Mouse (Mus musculus) CH12.LX (cell line): ENCODE results near the gene Ifna12. TPM values are rescaled to one million over a fixed set of nuclear protein-coding genes. Genes with fewer than 3 reads are reported as not detected.

Experiments used
- DNase-seq: peaks from one replicate; pipeline ENCODE4 v3.0.0-alpha.2; 2013; ENCODE audit errors: extremely low read depth
- H3K27ac ChIP-seq: 2 replicates; pipeline ENCODE4 v1.5.1; 2012; ENCODE audit warnings: low read depth, mild to moderate bottlenecking, control low read depth, moderate library complexity; ENCODE audit not compliant: insufficient read depth
- H3K27me3 ChIP-seq: replicated peaks from 2 replicates; pipeline ENCODE3; 2012; ENCODE audit warnings: inconsistent platforms
- H3K36me3 ChIP-seq, 2 experiments: replicated peaks in 1 of 2; 2 replicates each; pipeline versions ENCODE3 to v1.6.1; 2012; ENCODE audit warnings: inconsistent platforms in 1 of 2, low read length in 1 of 2, mild to moderate bottlenecking in 1 of 2, mixed read lengths in 1 of 2, moderate library complexity in 1 of 2; ENCODE audit not compliant: control insufficient read depth in 1 of 2, insufficient read depth in 1 of 2
- H3K4me1 ChIP-seq, 2 experiments: 2 replicates each; pipeline ENCODE4 v1.6.1; 2012; ENCODE audit warnings: inconsistent platforms in 1 of 2, moderate library complexity in 1 of 2; ENCODE audit not compliant: insufficient read depth in 2 of 2, control insufficient read depth in 1 of 2
- H3K4me2 ChIP-seq: 2 replicates; pipeline ENCODE4 v1.6.1; 2012; ENCODE audit warnings: low read depth, mild to moderate bottlenecking, control low read depth; ENCODE audit not compliant: poor library complexity, insufficient read depth, severe bottlenecking
- H3K4me3 ChIP-seq, 3 experiments: fragments of 150-350 bp in 1 of 3; sonication (generic) in 1 of 3; replicated peaks in 1 of 3; 2 replicates each; pipeline versions ENCODE3 to v1.5.1; 2011 to 2012; ENCODE audit warnings: low read depth in 2 of 3, low read length in 2 of 3, mild to moderate bottlenecking in 2 of 3, moderate library complexity in 2 of 3, control low read depth in 1 of 3, improper control_type of control experiment in 1 of 3, inconsistent platforms in 1 of 3, mixed read lengths in 1 of 3; ENCODE audit not compliant: poor library complexity in 1 of 3
- H3K79me2 ChIP-seq: replicated peaks from 2 replicates; pipeline ENCODE4 v1.6.1; 2012; ENCODE audit warnings: mild to moderate bottlenecking, moderate library complexity; ENCODE audit not compliant: control insufficient read depth, poor library complexity, insufficient read depth, severe bottlenecking; ENCODE audit errors: extremely low read depth
- H3K9ac ChIP-seq: 2 replicates; pipeline ENCODE4 v1.6.1; 2012; ENCODE audit warnings: low read depth, mild to moderate bottlenecking, control low read depth, moderate library complexity; ENCODE audit not compliant: insufficient read depth
- H3K9me3 ChIP-seq: replicated peaks from 2 replicates; pipeline ENCODE3; 2012; ENCODE audit warnings: low read length, inconsistent platforms, mixed read lengths
- BHLHE40 ChIP-seq: IDR thresholded peaks from 2 replicates; pipeline ENCODE4 v1.6.1; 2011; ENCODE audit warnings: mild to moderate bottlenecking, low read depth, low read length, improper control_type of control experiment
- CHD1 ChIP-seq: IDR thresholded peaks from 2 replicates; pipeline ENCODE4 v1.6.1; 2012; ENCODE audit warnings: low read depth, low read length, improper control_type of control experiment, inconsistent platforms
- CTCF ChIP-seq, 2 experiments: IDR thresholded peaks in 1 of 2; conservative IDR thresholded peaks in 1 of 2; 2 replicates each; pipeline ENCODE4 v1.5.1; 2011 to 2012; ENCODE audit warnings: low read depth in 2 of 2, low read length in 2 of 2, improper control_type of control experiment in 1 of 2, inconsistent platforms in 1 of 2, mild to moderate bottlenecking in 1 of 2, moderate library complexity in 1 of 2
- ELF1 ChIP-seq: IDR thresholded peaks from 2 replicates; pipeline ENCODE4 v1.6.1; 2014; ENCODE audit warnings: low read depth, mild to moderate bottlenecking, inconsistent platforms, low read length, improper control_type of control experiment
- EP300 ChIP-seq: IDR thresholded peaks from 2 replicates; pipeline ENCODE4 v1.6.1; 2011; ENCODE audit warnings: low read length, improper control_type of control experiment
- ETS1 ChIP-seq: conservative IDR thresholded peaks from 2 replicates; pipeline ENCODE4 v1.6.1; 2012; ENCODE audit warnings: low read depth, mild to moderate bottlenecking, inconsistent platforms, low read length, improper control_type of control experiment, moderate library complexity
- GABPA ChIP-seq: IDR thresholded peaks from 2 replicates; pipeline ENCODE4 v1.6.1; 2012; ENCODE audit warnings: low read depth, low read length, improper control_type of control experiment, inconsistent platforms; ENCODE audit not compliant: insufficient replicate concordance
- HCFC1 ChIP-seq: IDR thresholded peaks from 2 replicates; pipeline ENCODE4 v1.6.1; 2012; ENCODE audit warnings: low read depth, mild to moderate bottlenecking, inconsistent platforms, low read length, improper control_type of control experiment
- IRF4 ChIP-seq: IDR thresholded peaks from 2 replicates; pipeline ENCODE4 v1.6.1; 2014; ENCODE audit warnings: low read depth, mild to moderate bottlenecking, inconsistent platforms, low read length, improper control_type of control experiment
- JUN ChIP-seq: IDR thresholded peaks from 2 replicates; pipeline ENCODE4 v1.6.1; 2011; ENCODE audit warnings: low read depth, mild to moderate bottlenecking, low read length, improper control_type of control experiment, moderate library complexity; ENCODE audit not compliant: insufficient read depth
- KAT2A ChIP-seq: IDR thresholded peaks from 2 replicates; pipeline ENCODE4 v1.6.1; 2012; ENCODE audit warnings: low read length, improper control_type of control experiment, inconsistent platforms; ENCODE audit not compliant: insufficient replicate concordance
- MAZ ChIP-seq: IDR thresholded peaks from 2 replicates; pipeline ENCODE4 v1.6.1; 2012; ENCODE audit warnings: low read depth, mild to moderate bottlenecking, inconsistent platforms, low read length, improper control_type of control experiment, moderate library complexity
- PAX5 ChIP-seq: IDR thresholded peaks from 2 replicates; pipeline ENCODE4 v1.6.1; 2012; ENCODE audit warnings: low read length, inconsistent platforms, mixed read lengths
- RCOR1 ChIP-seq: conservative IDR thresholded peaks from 2 replicates; pipeline ENCODE4 v1.6.1; 2012; ENCODE audit warnings: low read depth, mild to moderate bottlenecking, inconsistent platforms, low read length, improper control_type of control experiment
- SIN3A ChIP-seq: IDR thresholded peaks from 2 replicates; pipeline ENCODE4 v1.6.1; 2012; ENCODE audit warnings: low read length, improper control_type of control experiment, inconsistent platforms
- TCF12 ChIP-seq: IDR thresholded peaks from 2 replicates; pipeline ENCODE4 v1.6.1; 2014; ENCODE audit warnings: low read depth, mild to moderate bottlenecking, inconsistent platforms, low read length, improper control_type of control experiment
- UBTF ChIP-seq: IDR thresholded peaks from 2 replicates; pipeline ENCODE4 v1.6.1; 2012; ENCODE audit warnings: low read depth, mild to moderate bottlenecking, inconsistent platforms, low read length, improper control_type of control experiment, moderate library complexity
- USF1 ChIP-seq: IDR thresholded peaks from 2 replicates; pipeline ENCODE4 v1.6.1; 2014; ENCODE audit warnings: low read depth, mild to moderate bottlenecking, inconsistent platforms, low read length, improper control_type of control experiment
- USF2 ChIP-seq: conservative IDR thresholded peaks from 2 replicates; pipeline ENCODE4 v1.6.1; 2011; ENCODE audit warnings: low read depth, low read length, improper control_type of control experiment
- ZC3H11A ChIP-seq: IDR thresholded peaks from 2 replicates; pipeline ENCODE4 v1.6.1; 2012; ENCODE audit warnings: low read depth, mild to moderate bottlenecking, inconsistent platforms, low read length, improper control_type of control experiment
- ZKSCAN1 ChIP-seq: IDR thresholded peaks from 2 replicates; pipeline ENCODE4 v1.6.1; 2012; ENCODE audit warnings: low read depth, inconsistent platforms, low read length, improper control_type of control experiment, borderline replicate concordance
- ZNF384 ChIP-seq: IDR thresholded peaks from 2 replicates; pipeline ENCODE4 v1.6.1; 2012; ENCODE audit warnings: low read depth, low read length, improper control_type of control experiment, inconsistent platforms
- dilution Hi-C: fragments of 300-500 bp; cut with MboI; formaldehyde crosslinking; loops from 2 replicates; pipeline ENCODE4 v1.14.3; 2020; ENCODE audit warnings: low sequenced_read_pairs; ENCODE audit not compliant: extremely low pct_unique_long_range_greater_than_20kb, extremely low pct_ligation_motif_present
- in situ Hi-C: fragments of 300-500 bp; cut with MboI; formaldehyde crosslinking; loops from 3 replicates; pipeline ENCODE4 v1.14.3; 2019; ENCODE audit warnings: low sequenced_read_pairs, low pct_ligation_motif_present, low pct_unique_long_range_greater_than_20kb, mixed read lengths
- polyA plus RNA-seq: library from polyadenylated mRNA; unstranded; fragments of >175 nt; gene quantifications from 2 replicates; pipeline ENCODE4 v1.2.1, GENCODE M21; 2012; ENCODE audit warnings: low read depth; ENCODE audit not compliant: insufficient read length
- total RNA-seq, 2 experiments: library from RNA; depleted of rRNA; stranded (reverse); fragments of 300-350 nt in 1 of 2; fragments of >200 nt in 1 of 2; gene quantifications; 2 replicates each; pipeline ENCODE4 v1.2.3; 2012 to 2014

Gene Ifna12
- total RNA-seq (2012; rRNA removed): not detected in 2 replicates
- not detected in 2 replicates for total RNA-seq (2014; rRNA removed)
- polyA plus RNA-seq: not detected in 2 replicates

DNA sequence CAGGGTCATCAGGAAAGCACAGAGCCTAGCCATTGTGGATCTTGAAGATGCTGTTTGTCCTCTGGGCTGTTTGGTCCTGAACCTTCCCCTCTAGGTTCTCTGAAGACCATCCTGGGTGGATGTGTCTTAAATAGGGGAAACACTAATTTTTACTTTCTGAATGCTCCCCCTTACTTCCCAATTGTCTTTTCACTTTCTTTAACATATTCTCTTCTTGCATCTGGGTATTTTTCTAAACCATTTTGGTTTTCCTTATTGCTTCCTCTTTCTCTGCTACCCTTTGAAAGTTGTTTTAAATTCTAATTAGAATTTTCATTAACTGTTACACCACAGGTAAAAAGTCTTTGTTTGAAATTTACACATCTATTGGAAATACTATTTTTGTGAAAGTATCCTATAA is at the start of gene Ifna12:
Gene Ifna12 (minus strand): TSS at position 101 of the 400 bp plus-strand sequence.
- in situ Hi-C loops: no loop called here
- H3K27ac ChIP-seq: no peak within 1 kb of the TSS
- H3K36me3 ChIP-seq: no peaks in the 10 kb centered on the region
- no peaks in the 10 kb centered on the region for H3K4me1 ChIP-seq
- no peak within 1 kb of the TSS for H3K4me3 ChIP-seq
- H3K27me3 ChIP-seq: peaks cover 4% of the 10 kb centered on the region
- TF ChIP-seq BHLHE40 (no peak), IRF4 (no peak), SIN3A (no peak), USF2 (no peak), UBTF (no peak), ZC3H11A (no peak), USF1 (no peak), KAT2A (no peak), CHD1 (no peak), ZKSCAN1 (no peak), EP300 (no peak)
- no peak within 1 kb of the TSS for H3K4me2 ChIP-seq
- no peak within 1 kb of the TSS for H3K9ac ChIP-seq
- no peaks in the 10 kb centered on the region for H3K9me3 ChIP-seq
- H3K79me2 ChIP-seq: no peaks in the 10 kb centered on the region
- no peak for DNase-seq
- dilution Hi-C loops: no loop called here

GRCm38 (mm10) chr4:88644359-88644758 is 41.2 kb upstream of the Ifna12 start, which contains the start of gene Ifna13:
Gene Ifna13 (minus strand): TSS chr4:88644459.
- Histone ChIP-seq H3K27ac (no peak within 1 kb of the TSS; the same call in 1 of the 2 replicates), H3K9me3 (peaks cover 14% of the 10 kb centered on the region), H3K27me3 (no peaks in the 10 kb centered on the region), H3K36me3 (no peaks in the 10 kb centered on the region), H3K9ac (no peak within 1 kb of the TSS), H3K79me2 (no peaks in the 10 kb centered on the region), H3K4me3 (no peak within 1 kb of the TSS), H3K4me1 (no peaks in the 10 kb centered on the region), H3K4me2 (no peak within 1 kb of the TSS)
- in situ Hi-C loops: no loop called here
- peak; percentile 2 for DNase-seq
- dilution Hi-C loops: no loop called here
- no peak for TF ChIP-seq UBTF
- TF ChIP-seq ZNF384: peak; percentile 36; the same call in 1 of the 2 replicates

DNA sequence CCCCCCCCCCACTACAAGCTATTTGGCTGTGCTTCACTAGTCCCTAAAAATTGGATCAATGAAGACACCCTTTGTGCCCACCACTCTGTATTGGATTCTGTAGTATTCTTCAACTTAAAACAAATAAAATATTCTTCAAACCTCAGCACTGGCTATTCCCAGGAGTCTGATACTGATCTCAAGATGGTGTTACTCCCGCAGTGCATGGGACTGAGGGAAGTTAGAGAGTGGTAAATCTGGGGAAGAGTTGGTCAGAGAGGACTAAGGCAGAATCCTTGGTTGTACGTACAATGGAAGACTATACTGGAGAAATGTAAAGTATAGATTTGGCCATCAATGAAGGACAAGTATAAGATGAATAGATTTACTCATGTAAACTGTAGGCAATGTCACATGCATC is 39.4 kb upstream of the Ifna12 start:
- dilution Hi-C loops (no loop called here), in situ Hi-C loops (no loop called here)
- no peaks in the 10 kb centered on the region for H3K36me3 ChIP-seq

More for the DNA sequence above, 39.4 kb upstream of the Ifna12 start:
- H3K4me2 ChIP-seq: no peak overlapping the region
- H3K27ac ChIP-seq: no peak overlapping the region
- no peaks in the 10 kb centered on the region for H3K4me1 ChIP-seq
- peaks cover 9% of the 10 kb centered on the region for H3K9me3 ChIP-seq
- peaks cover 3% of the 10 kb centered on the region for H3K27me3 ChIP-seq
- peak; percentile 33 for DNase-seq
- TF ChIP-seq USF2: no peak
- no peak for TF ChIP-seq JUN
- no peak for TF ChIP-seq HCFC1
- TF ChIP-seq SIN3A: no peak
- no peak for TF ChIP-seq ELF1
- TF ChIP-seq KAT2A: no peak
- TF ChIP-seq MAZ: no peak
- no peak for TF ChIP-seq GABPA
- no peak for TF ChIP-seq IRF4
- TF ChIP-seq ETS1: no peak
- TF ChIP-seq ZKSCAN1: no peak
- TF ChIP-seq ZC3H11A: no peak
- TF ChIP-seq TCF12: no peak
- TF ChIP-seq CTCF (conservative IDR thresholded peaks at IDR 0.05 in 1 of 2, IDR thresholded peaks at IDR 0.05 in 1 of 2; ENCODE audit: low read depth in 2 of 2, low read length in 2 of 2): no peak
- no peak for TF ChIP-seq PAX5
- no peak for TF ChIP-seq ZNF384
- no peak for TF ChIP-seq EP300
- no peak for TF ChIP-seq RCOR1
- no peak overlapping the region for H3K4me3 ChIP-seq
- no peak overlapping the region for H3K9ac ChIP-seq
- no peaks in the 10 kb centered on the region for H3K79me2 ChIP-seq
